Mouse (Mus musculus) lung, adult 18-20 months (tissue): ENCODE measurements around the gene Slc9a3r2.
A peak's percentile ranks its signal among the peaks of the same experiment; 100 is the strongest.

Experiments
- DNase-seq, 2 experiments: peaks; one replicate each; pipeline ENCODE4 v3.0.0; 2022; ENCODE audit warnings: mixed read lengths in 2 of 2

Gene Slc9a3r2

GRCm38 (mm10) chr17:24635694-24636093 lies 14.4 kb downstream of the Slc9a3r2 start:
- DNase-seq: no peak

- DNase-seq: peak; percentile 74 to 80
Measured at GRCm38 (mm10) chr17:24635024-24635423, 15.1 kb downstream of the Slc9a3r2 start.

DNA sequence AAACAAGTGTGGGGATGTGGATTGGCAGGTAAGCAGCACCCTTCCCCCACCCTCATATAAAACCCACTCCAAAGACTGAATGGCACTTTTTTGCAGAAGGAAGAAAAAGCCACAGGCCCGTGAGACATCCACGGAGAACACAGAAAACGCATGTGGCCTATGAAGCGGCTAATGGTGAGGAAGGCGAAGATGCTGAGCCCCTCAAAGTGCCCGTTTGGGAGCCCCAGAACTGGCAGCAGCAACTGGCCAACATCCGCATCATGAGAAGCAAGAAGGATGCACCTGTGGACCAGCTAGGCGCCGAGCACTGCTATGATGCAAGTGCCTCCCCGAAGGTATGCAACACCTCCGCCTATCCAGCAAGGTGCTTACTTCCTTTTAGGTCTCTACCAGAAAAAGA lies 16.3 kb downstream of the Slc9a3r2 start:
- no peak for DNase-seq

- peak; percentile 87 to 91 for DNase-seq
Measured at GRCm38 (mm10) chr17:24632813-24633449, 17.2 kb downstream of the Slc9a3r2 start.

DNA sequence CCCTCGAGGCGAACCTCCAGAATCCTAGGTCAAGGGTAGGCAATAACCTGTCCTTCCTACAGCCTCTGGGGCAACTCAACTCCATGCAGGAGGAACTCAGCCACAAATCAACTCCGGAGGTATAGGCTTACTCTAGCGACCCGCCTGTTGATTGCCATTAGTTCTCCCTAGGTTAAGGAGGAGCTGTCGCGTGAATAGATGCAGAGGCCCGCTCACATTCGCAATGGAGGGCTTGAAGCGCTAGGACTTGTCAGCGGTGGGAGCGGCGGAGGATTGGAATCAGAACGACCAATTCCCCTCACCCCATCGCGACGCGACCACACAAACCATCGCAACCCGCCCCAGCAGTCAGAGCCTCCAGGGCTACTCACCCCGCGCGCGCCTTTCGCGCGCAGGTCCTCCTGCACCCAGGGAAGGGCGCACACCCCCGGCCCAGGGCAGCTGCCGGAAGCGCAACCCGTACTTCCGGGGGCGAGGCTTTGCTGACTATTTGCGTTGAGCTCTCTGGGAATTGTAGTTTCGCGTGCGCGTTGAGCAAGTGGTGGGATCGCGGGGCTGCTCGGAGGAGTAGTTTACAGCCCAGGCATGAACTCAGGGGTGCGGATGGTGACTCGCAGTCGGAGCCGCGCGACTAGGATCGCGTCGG lies 17.8 kb downstream of the Slc9a3r2 start, which contains the start of the genes Tsc2 and Nthl1:
Gene Tsc2, minus strand, starts transcription at position 464 of the 646 bp plus-strand sequence.
Gene Nthl1, plus strand, starts transcription at position 514 of the 646 bp plus-strand sequence.
- DNase-seq: peak; percentile 84 to 90

GRCm38 (mm10) chr17:24630072-24630471 lies 20.1 kb downstream of the Slc9a3r2 start:
- no peak for DNase-seq

GRCm38 (mm10) chr17:24628646-24629045 lies 21.5 kb downstream of the Slc9a3r2 start:
- peak; percentile 72 to 78 for DNase-seq

- DNase-seq: no peak
Measured at GRCm38 (mm10) chr17:24625472-24625871, 24.7 kb downstream of the Slc9a3r2 start.

- no peak for DNase-seq
Measured at GRCm38 (mm10) chr17:24617561-24618194, 32.4 kb downstream of the Slc9a3r2 start.

DNA sequence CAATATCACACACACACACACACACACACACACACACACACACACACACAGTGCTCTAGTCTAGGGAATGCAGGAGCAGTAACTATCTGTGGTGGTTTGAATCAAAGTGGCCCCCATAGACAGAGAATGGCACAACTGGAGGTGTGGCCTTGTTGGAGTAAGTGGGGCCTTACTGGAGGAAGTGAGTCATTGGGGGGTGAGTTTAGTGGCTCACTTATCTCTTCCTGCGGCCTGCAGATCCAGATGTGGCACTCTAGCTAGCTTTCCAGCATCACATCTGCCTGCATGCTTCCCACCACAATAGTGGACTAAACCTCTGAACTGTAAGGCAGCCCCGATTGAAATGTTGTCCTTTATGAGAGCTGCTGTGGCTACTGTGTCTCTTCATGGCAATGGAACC lies 39.4 kb downstream of the Slc9a3r2 start:
- DNase-seq: no peak

GRCm38 (mm10) chr17:24608874-24609273 lies 41.3 kb downstream of the Slc9a3r2 start:
- no peak for DNase-seq

DNA sequence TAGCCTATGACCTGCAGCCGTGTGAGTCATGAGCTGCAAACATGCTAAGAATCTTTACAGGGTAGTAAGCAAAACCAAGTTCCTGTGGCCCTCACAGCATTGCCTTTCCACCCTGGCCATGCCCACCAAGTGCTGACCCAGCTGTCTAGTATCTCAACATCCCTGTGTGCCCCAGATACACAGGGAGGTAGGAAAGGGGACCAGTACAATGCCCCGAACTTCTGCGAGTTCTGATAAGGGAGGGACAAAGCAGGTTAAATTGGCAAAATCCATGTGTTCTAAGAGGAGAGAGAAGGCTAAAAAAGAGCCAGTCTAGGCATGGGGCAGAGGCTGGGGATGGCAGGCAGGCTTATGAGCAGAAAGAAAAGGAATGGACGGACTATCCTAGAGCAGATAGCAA lies 41.8 kb downstream of the Slc9a3r2 start:
- DNase-seq: no peak

DNA sequence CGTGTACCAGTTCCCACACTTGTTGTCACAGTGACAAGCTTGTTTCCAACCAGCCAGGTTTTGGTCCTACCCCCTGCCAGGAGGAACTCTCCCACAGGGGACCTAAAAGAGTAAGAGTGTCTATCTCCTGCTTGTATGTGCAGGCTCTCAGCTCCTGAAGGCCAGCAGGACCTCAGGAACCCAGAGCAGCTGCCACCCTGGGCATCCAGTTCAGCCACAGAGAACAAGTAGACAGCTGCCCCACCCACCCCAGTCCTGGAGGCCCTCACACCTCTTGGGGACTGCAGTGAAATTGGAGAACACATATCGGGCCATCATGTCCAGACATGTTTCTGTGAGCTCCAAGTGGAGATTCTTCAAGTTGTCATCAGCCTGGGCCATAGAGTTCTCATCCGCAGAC lies 45.6 kb downstream of the Slc9a3r2 start:
- DNase-seq: no peak

DNA sequence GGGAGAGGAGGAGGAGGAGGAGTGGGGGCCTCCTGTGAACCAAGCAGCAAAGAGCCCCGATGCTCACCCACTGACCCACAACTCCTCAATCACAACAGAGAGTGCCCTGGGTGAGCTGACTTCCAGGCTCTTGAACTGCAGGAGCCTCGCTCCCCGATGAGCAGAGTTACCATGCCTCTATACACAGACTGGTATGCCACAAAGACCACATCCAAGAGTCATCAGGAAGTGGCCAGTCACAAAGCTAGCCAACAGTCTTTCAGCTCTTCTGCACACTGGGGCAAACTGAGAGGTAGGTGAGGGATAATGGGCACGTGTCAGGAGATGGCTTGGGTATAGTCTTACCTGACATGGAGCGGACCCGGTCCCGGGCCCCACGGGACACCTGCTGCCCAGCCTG lies 46.2 kb downstream of the Slc9a3r2 start:
- DNase-seq: no peak

- no peak for DNase-seq
Measured at GRCm38 (mm10) chr17:24600502-24600901, 49.6 kb downstream of the Slc9a3r2 start.

DNA sequence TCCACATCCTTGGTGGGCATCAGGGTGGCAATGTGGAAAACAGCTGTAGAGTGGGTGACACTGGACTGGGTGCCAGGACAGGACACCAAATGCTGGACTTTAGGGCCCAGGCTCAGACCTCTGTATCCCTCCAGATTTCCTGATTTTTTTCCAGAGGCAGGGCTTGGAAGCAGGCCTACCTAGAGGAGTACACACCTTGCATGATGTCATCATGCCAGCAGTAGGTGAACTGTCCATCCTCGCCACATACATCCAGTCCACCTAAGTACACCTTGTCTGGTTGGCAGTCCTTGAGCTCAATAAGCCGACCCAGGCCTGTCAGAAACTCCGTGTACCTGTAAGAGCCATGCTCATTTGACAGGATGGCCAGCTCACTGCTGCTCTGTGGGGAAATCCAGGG lies 52.1 kb downstream of the Slc9a3r2 start:
- DNase-seq: no peak

GRCm38 (mm10) chr17:24596471-24597183 lies 53.5 kb downstream of the Slc9a3r2 start:
- DNase-seq: no peak

GRCm38 (mm10) chr17:24596073-24596466 lies 54.1 kb downstream of the Slc9a3r2 start:
- no peak for DNase-seq

GRCm38 (mm10) chr17:24595126-24596072 lies 54.7 kb downstream of the Slc9a3r2 start:
- DNase-seq: no peak

GRCm38 (mm10) chr17:24593992-24594890 lies 55.9 kb downstream of the Slc9a3r2 start:
- DNase-seq: no peak

DNA sequence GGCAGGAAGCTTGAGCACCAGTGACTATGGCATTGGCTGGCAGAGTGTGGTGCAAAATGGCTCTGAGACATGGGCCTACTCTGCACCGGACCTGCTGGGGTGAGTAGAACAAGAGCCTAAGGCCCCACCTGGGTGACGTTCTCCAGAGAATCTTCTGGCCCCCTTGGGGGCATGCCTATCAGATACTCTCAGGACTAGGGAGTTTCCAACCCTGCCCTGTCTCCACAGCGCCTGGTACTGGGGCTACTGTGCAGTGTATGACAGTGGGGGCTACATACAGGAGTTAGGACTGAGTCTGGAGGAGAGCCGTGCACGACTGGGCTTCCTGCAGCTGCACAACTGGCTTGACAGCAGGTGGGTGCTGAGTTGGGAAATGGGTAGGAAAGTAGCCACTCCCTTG lies 56.9 kb downstream of the Slc9a3r2 start:
- DNase-seq: no peak
